Mouse (Mus musculus) ES-E14 (cell line): ENCODE results near the gene F10.

Experiments used
- CHD2 ChIP-seq: IDR thresholded peaks from 2 replicates; pipeline ENCODE4 v1.6.1; 2014; ENCODE audit warnings: mild to moderate bottlenecking, low read depth, low read length, inconsistent platforms
- HCFC1 ChIP-seq: IDR thresholded peaks from 2 replicates; pipeline ENCODE4 v1.6.1; 2012; ENCODE audit warnings: low read length, inconsistent platforms, borderline replicate concordance; ENCODE audit not compliant: insufficient read depth
- MAFK ChIP-seq: IDR thresholded peaks from 2 replicates; pipeline ENCODE4 v1.6.1; 2014; ENCODE audit warnings: mild to moderate bottlenecking, low read depth, low read length, inconsistent platforms; ENCODE audit not compliant: insufficient read depth
- ZC3H11A ChIP-seq: IDR thresholded peaks from 2 replicates; pipeline ENCODE4 v1.6.1; 2012; ENCODE audit warnings: low read depth, mild to moderate bottlenecking, inconsistent platforms, low read length, borderline replicate concordance

GRCm38 (mm10) chr8:12994468-12994867, 42.6 kb upstream of the F10 start:
- TF ChIP-seq MAFK: no peak
- no peak for TF ChIP-seq CHD2
- TF ChIP-seq HCFC1: no peak
- no peak for TF ChIP-seq ZC3H11A
